Mouse (Mus musculus): Measurements from ENCODE around the gene Fam71a. TPM values are rescaled to one million over a fixed set of nuclear protein-coding genes. Genes with fewer than 3 reads are reported as not detected.

Fam71a gene
- polyA plus RNA-seq (2012; ENCODE audit: insufficient read depth, insufficient read length, low replicate concordance, missing spikeins), result not detected in 2 replicates

- TF ChIP-seq POLR2A (IDR thresholded peaks at IDR 0.05; ENCODE audit: insufficient read depth, low read depth, low read length) (no peak), CTCF (IDR thresholded peaks at IDR 0.05; ENCODE audit: insufficient read depth, low read depth, low read length) (no peak)
- Histone ChIP-seq H3K4me3 (ENCODE audit: insufficient read depth, low read depth, low read length) (no peak within 1 kb of the TSS), H3K27ac (ENCODE audit: insufficient read depth, low read depth, low read length) (no peak within 1 kb of the TSS), H3K4me1 (ENCODE audit: control insufficient read depth, insufficient read depth, low read length) (no peaks in the 10 kb centered on the region)
- 87% methylated on average over 3 of the region's 3 CpGs for WGBS
Measured at GRCm38 (mm10) chr1:191164717-191165116, at the start of gene Fam71a. Gene Fam71a (minus strand): TSS chr1:191164817.

DNA sequence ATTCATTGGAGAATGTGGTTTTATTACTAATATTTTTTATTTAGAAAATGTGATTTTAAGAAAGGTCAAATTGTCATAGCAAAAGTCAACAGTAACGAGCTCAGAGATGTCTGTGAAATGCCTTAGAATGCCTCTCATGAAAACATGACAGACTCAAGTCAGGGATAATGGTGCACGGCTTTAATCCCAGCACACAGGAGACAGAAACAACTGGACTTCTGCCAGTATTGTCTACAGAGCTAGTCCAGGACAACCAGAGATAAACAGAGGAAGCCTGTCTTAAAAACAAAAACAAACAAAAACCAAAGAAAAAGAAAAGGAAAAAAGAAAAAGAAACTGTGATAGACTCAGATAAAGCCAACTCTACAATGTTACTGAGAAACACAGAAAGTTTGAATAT, 46.5 kb upstream of the Fam71a start:
- no peak overlapping the region for H3K4me3 ChIP-seq (ENCODE audit: insufficient read depth, low read depth, low read length)
- peaks cover 3% of the 10 kb centered on the region; the same call in 1 of the 2 replicates for H3K4me1 ChIP-seq (ENCODE audit: control insufficient read depth, insufficient read depth, low read length)
- TF ChIP-seq CTCF (IDR thresholded peaks at IDR 0.05; ENCODE audit: insufficient read depth, low read depth, low read length) (no peak), POLR2A (IDR thresholded peaks at IDR 0.05; ENCODE audit: insufficient read depth, low read depth, low read length) (no peak)
- 72% methylated on average over 2 of the region's 2 CpGs for WGBS
- no peak overlapping the region for H3K27ac ChIP-seq (ENCODE audit: insufficient read depth, low read depth, low read length)

- Histone ChIP-seq H3K4me3 (ENCODE audit: insufficient read depth, low read depth, low read length) (no peak overlapping the region), H3K4me1 (ENCODE audit: control insufficient read depth, insufficient read depth, low read length) (no peaks in the 10 kb centered on the region), H3K27ac (ENCODE audit: insufficient read depth, low read depth, low read length) (no peak overlapping the region)
- no peak for TF ChIP-seq POLR2A (IDR thresholded peaks at IDR 0.05; ENCODE audit: insufficient read depth, low read depth, low read length)
- TF ChIP-seq CTCF (IDR thresholded peaks at IDR 0.05; ENCODE audit: insufficient read depth, low read depth, low read length), result no peak
- 81% methylated on average over 5 of the region's 5 CpGs for WGBS
Measured at GRCm38 (mm10) chr1:191205791-191206190, 41.2 kb upstream of the Fam71a start.

DNA sequence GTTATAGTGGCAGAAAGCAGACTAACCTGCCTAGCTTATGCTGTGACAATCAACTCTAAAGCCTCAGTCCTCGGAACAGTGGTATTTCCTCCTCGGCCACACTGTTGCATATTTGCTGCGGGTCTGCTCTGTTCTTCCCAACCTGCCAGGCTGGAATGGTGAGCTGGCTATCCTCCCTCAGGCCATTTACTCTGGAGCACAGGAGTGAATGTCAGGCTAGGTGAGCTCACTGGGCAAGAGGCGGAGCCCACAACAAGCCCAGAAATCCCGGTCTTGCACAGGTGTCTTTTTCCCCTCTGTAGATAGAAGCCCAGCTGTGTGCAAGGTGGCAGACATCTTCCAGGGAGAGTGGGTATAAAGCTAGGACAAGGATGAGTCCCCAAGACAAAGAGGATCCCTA, 40.3 kb upstream of the Fam71a start:
- TF ChIP-seq CTCF (IDR thresholded peaks at IDR 0.05; ENCODE audit: insufficient read depth, low read depth, low read length) (no peak), POLR2A (IDR thresholded peaks at IDR 0.05; ENCODE audit: insufficient read depth, low read depth, low read length) (no peak)
- Histone ChIP-seq H3K27ac (ENCODE audit: insufficient read depth, low read depth, low read length) (no peak overlapping the region), H3K4me3 (ENCODE audit: insufficient read depth, low read depth, low read length) (no peak overlapping the region), H3K4me1 (ENCODE audit: control insufficient read depth, insufficient read depth, low read length) (no peaks in the 10 kb centered on the region)
- 90% methylated on average over 5 of the region's 5 CpGs for WGBS

DNA sequence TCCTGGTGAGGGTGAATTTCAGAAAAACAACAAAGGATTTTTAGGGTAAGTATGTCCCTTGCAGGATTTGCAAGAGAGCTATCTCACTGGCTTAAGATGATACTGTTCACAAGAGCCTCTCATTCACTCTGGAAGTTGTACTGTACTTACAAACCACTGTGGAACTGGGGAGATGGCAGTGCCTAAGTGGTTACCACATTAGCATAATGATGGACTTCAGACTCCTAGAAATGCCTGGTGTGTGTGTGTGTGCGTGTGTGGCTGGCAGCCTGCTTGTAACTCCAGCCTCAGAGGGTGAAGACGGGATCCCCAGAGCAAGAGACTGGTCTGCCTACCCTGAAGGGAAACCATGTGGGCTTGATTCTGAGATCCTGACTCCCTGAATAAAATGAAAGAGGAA, 38.9 kb upstream of the Fam71a start:
- no peaks in the 10 kb centered on the region for H3K4me1 ChIP-seq (ENCODE audit: control insufficient read depth, insufficient read depth, low read length)
- no peak overlapping the region for H3K4me3 ChIP-seq (ENCODE audit: insufficient read depth, low read depth, low read length)
- no peak for TF ChIP-seq POLR2A (IDR thresholded peaks at IDR 0.05; ENCODE audit: insufficient read depth, low read depth, low read length)
- no peak for TF ChIP-seq CTCF (IDR thresholded peaks at IDR 0.05; ENCODE audit: insufficient read depth, low read depth, low read length)
- WGBS, result 70% methylated on average over 2 of the region's 2 CpGs
- H3K27ac ChIP-seq (ENCODE audit: insufficient read depth, low read depth, low read length), result no peak overlapping the region

DNA sequence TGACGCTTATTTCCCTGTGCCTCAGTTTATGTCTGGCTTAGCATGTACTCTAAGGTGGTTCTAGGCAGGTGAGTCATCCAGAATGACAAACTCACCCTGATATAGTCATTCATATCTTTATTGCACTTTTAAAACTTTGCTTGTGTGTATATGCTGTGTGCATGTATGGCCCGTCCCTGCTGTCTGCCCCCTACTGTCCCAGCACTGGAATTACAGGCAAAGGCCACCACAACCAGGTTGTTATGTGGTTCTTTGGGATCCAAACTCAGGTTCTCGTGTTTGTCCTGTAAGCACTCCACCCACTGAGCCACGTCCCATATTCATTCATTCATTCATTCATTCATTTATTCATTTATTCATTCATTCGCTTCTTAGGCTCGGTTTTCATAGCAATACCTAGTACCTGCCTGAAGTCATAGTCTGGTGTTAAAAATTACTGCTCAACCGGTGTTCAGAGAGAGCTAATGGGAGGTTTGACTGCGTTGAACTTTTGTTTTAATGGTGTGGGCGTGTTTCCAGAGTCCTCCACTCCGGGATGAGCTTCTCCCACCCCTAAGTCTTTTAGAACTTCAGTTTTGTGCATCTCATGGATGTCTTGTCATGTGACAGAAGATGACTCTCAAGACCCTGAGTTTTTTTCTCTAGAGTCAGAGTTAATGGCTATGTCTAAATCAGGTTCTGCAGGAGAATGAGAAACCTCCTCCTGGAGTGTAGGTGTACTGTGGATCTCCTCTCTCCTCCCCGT, 37.8 kb upstream of the Fam71a start:
- Histone ChIP-seq H3K27ac (ENCODE audit: insufficient read depth, low read depth, low read length) (no peak overlapping the region), H3K4me3 (ENCODE audit: insufficient read depth, low read depth, low read length) (no peak overlapping the region), H3K4me1 (ENCODE audit: control insufficient read depth, insufficient read depth, low read length) (no peaks in the 10 kb centered on the region)
- no peak for TF ChIP-seq CTCF (IDR thresholded peaks at IDR 0.05; ENCODE audit: insufficient read depth, low read depth, low read length)
- TF ChIP-seq POLR2A (IDR thresholded peaks at IDR 0.05; ENCODE audit: insufficient read depth, low read depth, low read length), result no peak
- WGBS, result 77% methylated on average over 11 of the region's 11 CpGs

GRCm38 (mm10) chr1:191200816-191201602, 36.4 kb upstream of the Fam71a start:
- H3K27ac ChIP-seq (ENCODE audit: insufficient read depth, low read depth, low read length), result no peak overlapping the region
- TF ChIP-seq POLR2A (IDR thresholded peaks at IDR 0.05; ENCODE audit: insufficient read depth, low read depth, low read length) (no peak), CTCF (IDR thresholded peaks at IDR 0.05; ENCODE audit: insufficient read depth, low read depth, low read length) (no peak)
- H3K4me3 ChIP-seq (ENCODE audit: insufficient read depth, low read depth, low read length), result no peak overlapping the region
- H3K4me1 ChIP-seq (ENCODE audit: control insufficient read depth, insufficient read depth, low read length), result no peaks in the 10 kb centered on the region
- 88% methylated on average over 9 of the region's 9 CpGs for WGBS

GRCm38 (mm10) chr1:191197916-191198315, 33.3 kb upstream of the Fam71a start:
- no peak overlapping the region for H3K4me3 ChIP-seq (ENCODE audit: insufficient read depth, low read depth, low read length)
- WGBS, result 77% methylated on average over 7 of the region's 7 CpGs
- H3K27ac ChIP-seq (ENCODE audit: insufficient read depth, low read depth, low read length), result no peak overlapping the region
- peaks cover 2% of the 10 kb centered on the region; the same call in 1 of the 2 replicates for H3K4me1 ChIP-seq (ENCODE audit: control insufficient read depth, insufficient read depth, low read length)
- TF ChIP-seq POLR2A (IDR thresholded peaks at IDR 0.05; ENCODE audit: insufficient read depth, low read depth, low read length), result no peak
- no peak for TF ChIP-seq CTCF (IDR thresholded peaks at IDR 0.05; ENCODE audit: insufficient read depth, low read depth, low read length)

- 96% methylated on average over 6 of the region's 6 CpGs for WGBS
- Histone ChIP-seq H3K27ac (ENCODE audit: insufficient read depth, low read depth, low read length) (no peak overlapping the region), H3K4me1 (ENCODE audit: control insufficient read depth, insufficient read depth, low read length) (peaks cover 2% of the 10 kb centered on the region; the same call in 1 of the 2 replicates), H3K4me3 (ENCODE audit: insufficient read depth, low read depth, low read length) (no peak overlapping the region)
- no peak for TF ChIP-seq POLR2A (IDR thresholded peaks at IDR 0.05; ENCODE audit: insufficient read depth, low read depth, low read length)
- no peak for TF ChIP-seq CTCF (IDR thresholded peaks at IDR 0.05; ENCODE audit: insufficient read depth, low read depth, low read length)
Measured at GRCm38 (mm10) chr1:191196016-191196415, 31.4 kb upstream of the Fam71a start.

Data from olfactory bulb, adult 2 months (tissue).